Mouse (Mus musculus) embryonic facial prominence, embryonic 11.5 days (tissue): Measurements from ENCODE around the gene Wnt7a. TPM values are rescaled to one million over a fixed set of nuclear protein-coding genes. Genes with fewer than 3 reads are reported as not detected.

ENCODE experiments used
- ATAC-seq: fragments of 200-750 bp; cut with Nextera tagmentation; replicated peaks from 2 replicates; pipeline ENCODE4 v1.8.0; 2017; ENCODE audit warnings: low read depth; ENCODE audit not compliant: insufficient number of reproducible peaks, low FRiP score, low TSS enrichment
- DNase-seq: peaks from one replicate; pipeline ENCODE4 v3.0.0-alpha.2; 2015; ENCODE audit warnings: low spot score
- H3K27ac ChIP-seq: fragments of 300-500 bp; sonication (generic); replicated peaks from 2 replicates; pipeline ENCODE4 v1.5.1; 2014; ENCODE audit warnings: mild to moderate bottlenecking, low read depth, low read length, control low read depth
- H3K27me3 ChIP-seq: fragments of 300-500 bp; sonication (generic); 2 replicates; pipeline ENCODE4 v1.6.1; 2014; ENCODE audit warnings: mild to moderate bottlenecking, low read length, moderate library complexity, mixed read lengths; ENCODE audit not compliant: control insufficient read depth, insufficient read depth
- H3K36me3 ChIP-seq: fragments of 300-500 bp; sonication (generic); replicated peaks from 2 replicates; pipeline ENCODE4 v1.6.1; 2014; ENCODE audit warnings: low read depth, mild to moderate bottlenecking, low read length, moderate library complexity, mixed read lengths; ENCODE audit not compliant: control insufficient read depth, insufficient read depth
- H3K4me1 ChIP-seq: fragments of 300-500 bp; sonication (generic); 2 replicates; pipeline ENCODE4 v1.6.1; 2014; ENCODE audit warnings: low read length, mixed read lengths; ENCODE audit not compliant: control insufficient read depth, insufficient read depth
- H3K4me2 ChIP-seq: fragments of 300-500 bp; sonication (generic); 2 replicates; pipeline ENCODE4 v1.6.1; 2014; ENCODE audit warnings: low read depth, mild to moderate bottlenecking, control low read depth, low read length, moderate library complexity
- H3K4me3 ChIP-seq: fragments of 300-500 bp; sonication (generic); 2 replicates; pipeline ENCODE4 v1.5.1; 2014; ENCODE audit warnings: low read depth, low read length, control low read depth
- H3K9ac ChIP-seq: fragments of 300-500 bp; sonication (generic); replicated peaks from 2 replicates; pipeline ENCODE4 v1.6.1; 2014; ENCODE audit warnings: mild to moderate bottlenecking, control low read depth, low read length
- H3K9me3 ChIP-seq: fragments of 300-500 bp; sonication (generic); replicated peaks from 2 replicates; pipeline ENCODE4 v1.6.1; 2016; ENCODE audit warnings: mild to moderate bottlenecking, low read length, inconsistent platforms, mixed read lengths; ENCODE audit not compliant: control insufficient read depth
- WGBS: fragments of 180-500 bp; shearing (Covaris S2); extraction: QIAGEN DNeasy Blood & Tissue Kit; methylation state at CpG from one replicate; pipeline ENCODE4 v1.1.7; 2014; 5-methylcytosine and 5-hydroxymethylcytosine counted together
- polyA plus RNA-seq: library from polyadenylated mRNA; unstranded; fragments of >200 nt; fragmentation: Nextera tagmentation; extraction: Ambion mirVana; gene quantifications from 2 replicates; pipeline ENCODE4 v1.2.1, GENCODE M21; 2014

The Wnt7a gene
- polyA plus RNA-seq = 0.82 and 1.3 TPM in 2 replicates

- Histone ChIP-seq H3K27ac (no peak within 1 kb of the TSS), H3K4me1 (peaks cover 6% of the 10 kb centered on the region; the same call in 1 of the 2 replicates), H3K36me3 (no peaks in the 10 kb centered on the region), H3K9ac (peak within 1 kb of the TSS; percentile 32), H3K9me3 (no peaks in the 10 kb centered on the region), H3K4me2 (peak within 1 kb of the TSS; percentile 93), H3K4me3 (peak within 1 kb of the TSS; percentile 53), H3K27me3 (peaks cover 53% of the 10 kb centered on the region)
- ATAC-seq = peak; percentile 33; the same call in 1 of the 2 replicates
- DNase-seq = peak; percentile 22
- WGBS = under 1% methylated on average over 50 of the region's 51 CpGs
These were observed at the start of gene Wnt7a for GRCm38 (mm10) chr6:91410961-91411368. Wnt7a (minus strand) TSS chr6:91411363.

- Histone ChIP-seq H3K27me3 (no peaks in the 10 kb centered on the region), H3K4me3 (no peak overlapping the region), H3K4me1 (no peaks in the 10 kb centered on the region), H3K9ac (no peak overlapping the region), H3K36me3 (no peaks in the 10 kb centered on the region), H3K9me3 (no peaks in the 10 kb centered on the region), H3K27ac (no peak overlapping the region), H3K4me2 (no peak overlapping the region)
- DNase-seq (no peak), ATAC-seq (no peak)
- WGBS = 95% methylated on average over 1 of the region's 1 CpGs
These were observed 48.3 kb upstream of the Wnt7a start for GRCm38 (mm10) chr6:91459471-91459870.

DNA sequence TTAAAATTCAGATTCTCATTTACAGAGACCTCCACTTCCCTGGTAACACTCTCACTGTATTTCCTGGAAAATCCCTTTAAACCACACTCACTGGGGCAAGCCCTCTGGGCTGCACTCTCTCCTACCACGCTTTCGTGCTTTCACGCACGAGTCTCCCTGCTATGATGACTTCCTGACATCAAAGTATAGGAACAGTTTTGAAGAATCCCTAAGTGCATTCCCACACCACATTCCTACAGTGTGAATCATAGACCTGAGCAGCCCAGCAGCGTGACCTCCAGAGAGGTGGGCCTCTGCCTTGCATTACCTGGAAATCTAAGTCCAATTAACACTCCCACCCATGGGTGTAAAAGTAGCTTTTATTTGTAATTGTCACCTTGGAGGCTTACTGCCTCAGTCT is 43.4 kb upstream of the Wnt7a start:
- Histone ChIP-seq H3K4me2 (no peak overlapping the region), H3K27ac (no peak overlapping the region), H3K9me3 (no peaks in the 10 kb centered on the region), H3K4me1 (no peaks in the 10 kb centered on the region), H3K4me3 (no peak overlapping the region), H3K9ac (no peak overlapping the region), H3K36me3 (no peaks in the 10 kb centered on the region), H3K27me3 (no peaks in the 10 kb centered on the region)
- 51% methylated on average over 5 of the region's 5 CpGs for WGBS
- no peak for ATAC-seq
- DNase-seq = no peak

DNA sequence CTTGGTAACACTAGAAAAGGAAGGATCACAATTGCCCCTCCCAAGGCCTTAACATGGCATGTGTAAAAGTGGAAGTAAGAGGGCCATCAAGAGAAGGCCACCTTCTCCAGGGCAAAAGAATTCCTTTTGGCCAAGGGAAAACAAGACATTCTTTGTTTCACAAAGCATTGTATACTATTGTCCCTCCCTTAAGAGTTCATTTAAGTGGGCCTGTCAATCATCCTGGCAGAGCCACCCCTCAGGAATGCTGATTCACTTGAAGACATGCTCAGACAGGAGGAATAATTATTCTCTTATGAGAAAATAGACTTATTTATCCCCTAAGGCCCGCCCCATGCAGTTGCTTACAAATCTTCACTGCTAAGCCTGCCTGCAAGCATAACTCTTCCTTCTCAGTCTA is 40.9 kb upstream of the Wnt7a start:
- 54% methylated on average over 1 of the region's 1 CpGs for WGBS

DNA sequence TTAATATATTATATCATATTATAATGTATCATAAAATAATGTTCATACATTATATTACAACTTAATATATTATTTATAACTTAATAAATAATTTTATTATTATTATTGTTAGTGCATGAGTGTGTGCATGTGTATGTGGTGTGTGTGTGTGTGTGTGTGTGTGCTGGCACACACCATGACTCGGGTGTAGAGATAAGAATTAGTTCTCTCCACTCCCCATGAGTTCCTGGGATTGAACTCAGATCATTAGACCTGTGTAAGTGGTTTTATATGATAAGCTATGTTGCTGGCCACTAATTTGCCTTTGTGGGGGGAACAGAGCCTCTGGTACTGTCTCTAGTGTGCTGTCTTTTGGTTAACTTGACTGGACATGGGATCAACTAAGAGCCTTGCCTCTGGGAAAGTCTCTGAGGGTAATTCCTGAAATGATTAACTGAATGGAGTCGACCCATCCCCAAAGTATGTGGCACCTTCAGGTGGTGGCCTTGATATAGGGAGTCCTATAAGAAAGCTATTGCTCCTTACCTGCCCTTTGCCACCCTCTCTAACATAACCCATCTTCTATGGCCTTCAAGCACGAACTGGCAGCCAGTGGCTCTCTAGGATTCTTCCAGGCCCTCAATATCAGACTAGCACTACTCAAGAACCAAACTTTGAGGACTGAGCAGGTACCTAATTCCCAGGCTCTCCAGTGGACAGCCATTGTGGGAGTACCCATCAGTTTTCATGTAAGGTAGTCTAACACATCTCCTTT is 38.5 kb upstream of the Wnt7a start:
- Histone ChIP-seq H3K4me3 (no peak overlapping the region), H3K4me2 (no peak overlapping the region), H3K9me3 (no peaks in the 10 kb centered on the region), H3K36me3 (no peaks in the 10 kb centered on the region), H3K4me1 (no peaks in the 10 kb centered on the region), H3K9ac (no peak overlapping the region), H3K27ac (no peak overlapping the region), H3K27me3 (no peaks in the 10 kb centered on the region)
- DNase-seq = no peak
- ATAC-seq = no peak
- WGBS = 56% methylated on average over 3 of the region's 3 CpGs

More for the DNA sequence above, 40.9 kb upstream of the Wnt7a start:
- no peaks in the 10 kb centered on the region for H3K27me3 ChIP-seq
- no peaks in the 10 kb centered on the region for H3K36me3 ChIP-seq
- no peak overlapping the region for H3K9ac ChIP-seq
- ATAC-seq (no peak), DNase-seq (peak; percentile 22)
- H3K9me3 ChIP-seq = no peaks in the 10 kb centered on the region
- no peak overlapping the region for H3K4me3 ChIP-seq
- H3K27ac ChIP-seq = no peak overlapping the region
- H3K4me2 ChIP-seq = no peak overlapping the region
- no peaks in the 10 kb centered on the region for H3K4me1 ChIP-seq

- H3K27me3 ChIP-seq = no peaks in the 10 kb centered on the region
- no peak overlapping the region for H3K27ac ChIP-seq
- no peak overlapping the region for H3K9ac ChIP-seq
- no peak overlapping the region for H3K4me3 ChIP-seq
- ATAC-seq (no peak), DNase-seq (no peak)
- H3K4me2 ChIP-seq = no peak overlapping the region
- no peaks in the 10 kb centered on the region for H3K9me3 ChIP-seq
- no peaks in the 10 kb centered on the region for H3K36me3 ChIP-seq
- no peaks in the 10 kb centered on the region; the same call in 1 of the 2 replicates for H3K4me1 ChIP-seq
- 78% methylated on average over 3 of the region's 3 CpGs for WGBS
These were observed 34.2 kb upstream of the Wnt7a start for GRCm38 (mm10) chr6:91445316-91445715.

GRCm38 (mm10) chr6:91441145-91441662 is 30.0 kb upstream of the Wnt7a start:
- H3K9me3 ChIP-seq = no peaks in the 10 kb centered on the region
- ATAC-seq (peak; percentile 35; the same call in 1 of the 2 replicates), DNase-seq (peak; percentile 5)
- H3K27me3 ChIP-seq = no peaks in the 10 kb centered on the region
- no peaks in the 10 kb centered on the region for H3K36me3 ChIP-seq
- peak overlapping the region; percentile 87 for H3K4me2 ChIP-seq
- peak overlapping the region; percentile 70 for H3K9ac ChIP-seq
- no peaks in the 10 kb centered on the region; the same call in 1 of the 2 replicates for H3K4me1 ChIP-seq
- WGBS = 3% methylated on average over 19 of the region's 19 CpGs
- 0 out of 2 replicates have a peak overlapping the region, but pooled peaks have one; percentile 28 for H3K27ac ChIP-seq
- H3K4me3 ChIP-seq = peak overlapping the region; percentile 62
